Mouse (Mus musculus) hematopoietic stem cell, adult 5-6 weeks (primary cell): ENCODE measurements around the gene Mrps21. TPM values are rescaled to one million over a fixed set of nuclear protein-coding genes. Genes with fewer than 3 reads are reported as not detected.
A peak's percentile ranks its signal among the peaks of the same experiment; 100 is the strongest.
"Not testable (repeated sequence)": the region's sequence is repeated elsewhere in the genome, so short reads cannot be mapped to it uniquely, and the experiment has no call there.

ENCODE experiments used
- ATAC-seq, 2 experiments: fragments of 125-278 bp in 1 of 2; replicated peaks in 1 of 2; 2 replicates each; pipeline ENCODE4 v1.8.0; 2016 to 2017; ENCODE audit warnings: inconsistent platforms in 2 of 2, mild to moderate bottlenecking in 2 of 2, moderate number of reproducible peaks in 2 of 2, low read depth in 1 of 2, moderate TSS enrichment in 1 of 2; ENCODE audit not compliant: low FRiP score in 2 of 2, poor library complexity in 2 of 2, severe bottlenecking in 2 of 2, insufficient read depth in 1 of 2, low TSS enrichment in 1 of 2
- total RNA-seq: library from RNA; stranded (forward); fragments of 172-1452, 232-1000 nt; gene quantifications from 2 replicates; pipeline ENCODE4 v1.2.3, GENCODE M21; 2017

Gene Mrps21
- total RNA-seq, 1 experiment from 2014 or later, result 215 TPM

DNA sequence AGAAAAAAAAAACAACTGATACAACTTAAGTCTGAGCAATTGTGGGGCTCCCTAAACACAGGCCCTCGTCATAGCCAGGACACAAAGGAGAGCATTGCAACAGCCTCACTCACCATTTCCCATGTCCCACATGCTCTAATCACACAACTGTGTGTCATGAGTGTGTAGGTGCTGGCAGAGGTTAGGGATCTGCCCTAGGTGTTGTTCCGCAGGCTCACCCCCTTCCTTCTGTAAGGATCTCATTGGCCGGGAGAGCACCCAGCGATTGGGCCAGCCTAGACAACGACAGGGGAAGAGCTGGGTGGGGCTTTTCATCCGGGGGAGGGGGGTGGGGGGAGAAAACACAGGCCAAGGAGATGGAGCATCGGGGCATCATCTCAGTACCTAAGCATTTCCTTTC is 7.7 kb downstream of the Mrps21 start:
- no peak for ATAC-seq

- peak; percentile 88 to 92 for ATAC-seq
These were observed 9.5 kb downstream of the Mrps21 start for GRCm38 (mm10) chr3:95861796-95862195.

DNA sequence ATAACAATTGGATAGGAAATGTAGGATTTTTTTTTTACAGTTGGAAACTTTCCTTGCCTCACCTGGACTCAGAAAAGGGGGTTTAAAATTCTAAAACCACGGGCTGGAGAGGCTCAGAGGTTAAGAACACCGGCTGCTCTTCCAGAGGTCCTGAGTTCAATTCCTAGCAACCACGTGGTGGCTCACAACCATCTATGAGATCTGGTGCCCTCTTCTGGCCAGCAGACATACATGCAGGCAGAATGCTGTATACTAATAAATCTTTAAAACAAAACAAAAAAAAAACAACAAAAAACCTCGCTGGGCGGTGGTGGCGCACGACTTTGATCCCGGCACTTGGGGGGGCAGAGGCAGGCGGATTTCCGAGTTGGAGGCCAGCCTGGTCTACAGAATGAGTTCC is 10.1 kb downstream of the Mrps21 start:
- no peak for ATAC-seq

GRCm38 (mm10) chr3:95860323-95860722 is 11.0 kb downstream of the Mrps21 start:
- no peak for ATAC-seq

- not testable (repeated sequence) for ATAC-seq
These were observed 13.0 kb downstream of the Mrps21 start for GRCm38 (mm10) chr3:95858278-95858677.

GRCm38 (mm10) chr3:95857050-95857449 is 14.3 kb downstream of the Mrps21 start:
- not testable (repeated sequence) for ATAC-seq

GRCm38 (mm10) chr3:95856115-95856514 is 15.2 kb downstream of the Mrps21 start:
- ATAC-seq, result no peak

DNA sequence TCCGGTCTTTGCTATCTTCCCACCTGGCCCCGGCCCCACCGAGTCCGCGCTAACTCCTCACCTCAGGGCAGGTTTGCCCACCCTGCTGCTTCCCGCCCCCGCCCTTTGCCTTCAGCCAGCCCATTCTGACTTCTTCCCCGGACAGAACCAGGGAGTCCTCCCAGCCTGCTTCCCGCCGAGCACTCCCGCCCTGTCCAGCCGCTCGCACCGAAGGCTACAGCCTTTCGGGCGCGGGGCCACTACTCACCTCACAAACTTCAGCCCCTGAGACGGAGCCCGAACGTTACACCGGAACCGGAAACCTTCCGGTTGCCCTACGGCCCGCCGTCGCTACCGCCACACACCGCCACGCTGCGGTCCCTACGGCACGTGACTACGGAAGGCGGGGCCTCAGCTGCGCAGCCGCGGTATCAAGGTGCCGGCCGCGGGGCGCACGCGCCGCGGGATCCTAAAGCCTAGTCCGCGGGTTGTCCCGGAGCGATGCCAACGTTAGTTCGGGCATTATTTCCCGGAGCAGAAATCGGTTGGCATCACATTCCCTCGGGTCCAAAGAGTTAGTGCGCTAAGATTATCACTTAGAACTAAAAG is 15.7 kb downstream of the Mrps21 start, which contains the start of gene Prpf3:
Prpf3 (minus strand) TSS at position 384 of the 588 bp plus-strand sequence.
- ATAC-seq, result peak; percentile 92 to 98

DNA sequence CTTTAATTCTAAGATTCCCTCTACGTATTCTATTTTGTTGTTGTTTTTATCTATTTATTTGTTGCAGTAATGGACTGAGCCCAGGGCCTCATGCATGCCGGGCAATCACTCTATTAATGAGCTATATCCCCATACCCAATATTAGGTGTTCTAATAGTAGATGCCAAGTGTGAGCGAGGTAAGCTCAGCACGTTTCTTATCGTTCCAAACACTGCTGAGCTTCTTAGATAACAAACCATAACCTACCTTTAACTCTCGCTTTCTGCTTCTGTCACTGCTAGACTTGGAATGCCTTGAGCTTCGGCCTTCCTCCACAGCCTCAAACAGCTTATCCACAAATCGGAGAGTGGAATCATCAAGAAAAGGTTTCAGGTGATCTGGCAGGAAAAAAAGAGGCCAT is 20.0 kb downstream of the Mrps21 start:
- no peak for ATAC-seq

DNA sequence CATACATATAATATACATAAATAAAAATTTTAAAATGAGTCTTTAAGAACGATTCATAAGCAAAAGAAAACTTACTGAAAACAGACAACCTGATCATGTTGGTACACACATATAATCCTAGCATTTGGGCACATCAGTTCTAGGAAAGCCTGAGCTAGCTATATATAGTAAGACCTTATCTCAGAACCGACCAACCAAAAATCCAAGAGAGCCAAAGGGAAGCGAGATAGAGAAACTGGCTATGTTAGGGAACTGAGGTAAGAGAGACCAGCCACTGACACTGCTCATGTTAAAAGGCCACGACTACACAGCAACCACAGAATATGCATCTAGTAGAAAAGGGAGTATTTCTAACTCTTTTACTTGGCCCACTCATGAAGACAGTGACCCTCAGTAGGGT is 20.7 kb downstream of the Mrps21 start:
- no peak for ATAC-seq

- no peak for ATAC-seq
These were observed 28.7 kb downstream of the Mrps21 start for GRCm38 (mm10) chr3:95842503-95843214.

DNA sequence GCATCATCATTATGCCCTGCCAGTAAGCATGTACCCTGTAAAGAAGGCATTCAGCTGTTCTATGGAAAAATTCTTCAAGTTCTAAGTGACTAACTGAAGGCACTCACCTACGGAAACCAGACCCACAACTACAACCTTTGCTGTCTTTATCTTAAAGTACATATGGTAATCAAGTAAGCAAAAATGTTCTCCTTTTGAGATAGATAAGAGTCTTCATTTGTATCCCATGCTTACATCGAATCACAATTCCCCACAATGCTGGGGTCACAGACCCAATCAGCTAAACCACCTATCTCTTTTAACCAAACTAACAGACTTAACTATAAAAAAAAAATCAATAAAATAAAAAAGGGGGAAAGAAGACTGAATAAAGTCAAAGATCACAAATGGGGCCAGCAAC is 32.1 kb downstream of the Mrps21 start:
- no peak for ATAC-seq

DNA sequence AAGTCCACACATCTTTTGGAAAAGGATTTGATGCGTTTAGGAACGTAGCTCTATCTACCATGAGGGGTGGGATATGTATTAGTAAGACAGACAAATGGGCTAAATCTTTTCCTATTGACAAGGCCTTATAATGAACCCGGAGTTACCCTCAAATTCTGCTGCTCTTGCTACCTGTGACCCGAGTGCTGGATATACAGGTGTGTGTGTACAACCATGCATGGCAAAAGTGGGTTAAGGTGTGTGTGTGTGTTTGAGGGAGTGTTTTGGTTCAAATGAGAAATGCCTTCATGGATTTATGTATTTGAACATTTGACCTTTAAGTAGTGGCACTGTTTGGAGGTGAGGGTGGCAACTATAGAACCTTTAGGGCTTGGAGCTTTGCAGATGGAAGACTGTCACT is 42.3 kb downstream of the Mrps21 start:
- ATAC-seq, result no peak

DNA sequence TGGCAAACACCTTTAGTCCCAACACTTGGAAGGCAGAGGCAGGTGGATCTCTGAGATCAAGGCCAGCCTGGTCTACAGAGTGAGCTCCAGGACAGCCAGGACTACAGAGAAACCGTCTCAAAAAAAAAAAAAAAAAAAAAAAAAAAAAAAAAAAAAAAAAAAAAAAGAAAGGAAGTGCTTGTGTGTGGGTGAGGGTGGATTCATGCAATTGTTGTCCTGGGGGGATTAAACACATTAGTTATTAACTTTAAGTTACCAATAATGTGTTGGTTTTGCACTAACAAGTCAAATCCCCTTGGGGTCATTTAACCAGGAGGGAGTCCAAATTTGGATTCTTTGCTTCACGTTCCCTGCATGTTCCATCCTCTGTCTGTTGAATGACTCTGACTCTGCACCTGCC is 45.0 kb downstream of the Mrps21 start:
- no peak for ATAC-seq

DNA sequence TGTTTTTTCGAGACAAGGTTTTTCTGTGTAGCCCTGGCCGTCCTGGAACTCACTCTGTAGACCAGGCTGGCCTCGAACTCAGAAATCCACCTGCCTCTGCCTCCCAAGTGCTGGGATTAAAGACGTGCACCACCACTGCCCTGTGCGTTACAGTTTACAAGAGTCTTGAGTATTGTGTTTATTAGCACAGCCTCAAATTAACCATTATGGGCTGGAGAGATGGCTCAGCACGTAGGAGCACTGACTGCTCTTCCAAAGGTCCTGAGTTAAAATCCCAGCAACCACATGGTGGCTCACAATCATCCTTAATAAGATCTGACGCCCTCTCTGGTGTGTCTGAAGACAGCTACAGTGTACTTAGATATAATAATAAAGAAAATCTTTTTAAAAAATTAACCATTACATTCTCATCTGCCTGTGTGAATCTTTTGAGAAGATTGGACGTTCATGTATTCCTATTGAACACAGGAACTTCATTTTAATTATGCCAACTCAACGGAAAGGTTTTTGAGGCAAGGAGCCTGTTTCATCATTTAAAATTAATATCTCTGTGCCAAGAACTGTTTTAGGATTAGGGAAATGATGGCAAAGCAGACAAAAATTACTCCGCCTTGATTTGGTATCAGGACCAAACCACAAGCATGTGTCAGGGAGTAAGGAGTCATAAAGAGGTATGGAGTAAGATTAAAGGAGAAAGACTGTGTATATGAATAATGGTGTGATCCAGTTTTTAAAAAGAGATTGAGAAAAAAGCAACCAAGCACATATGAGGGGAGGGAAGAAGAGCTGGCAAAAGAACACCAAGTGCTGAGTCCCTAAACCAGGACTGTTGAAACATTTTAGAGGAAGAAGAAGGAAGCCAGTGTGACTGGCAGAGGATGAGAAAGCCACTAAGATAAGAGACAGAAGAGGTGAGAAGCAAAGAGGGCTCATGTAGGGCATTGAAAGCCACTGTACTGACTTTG is 51.0 kb downstream of the Mrps21 start:
- ATAC-seq, result no peak

DNA sequence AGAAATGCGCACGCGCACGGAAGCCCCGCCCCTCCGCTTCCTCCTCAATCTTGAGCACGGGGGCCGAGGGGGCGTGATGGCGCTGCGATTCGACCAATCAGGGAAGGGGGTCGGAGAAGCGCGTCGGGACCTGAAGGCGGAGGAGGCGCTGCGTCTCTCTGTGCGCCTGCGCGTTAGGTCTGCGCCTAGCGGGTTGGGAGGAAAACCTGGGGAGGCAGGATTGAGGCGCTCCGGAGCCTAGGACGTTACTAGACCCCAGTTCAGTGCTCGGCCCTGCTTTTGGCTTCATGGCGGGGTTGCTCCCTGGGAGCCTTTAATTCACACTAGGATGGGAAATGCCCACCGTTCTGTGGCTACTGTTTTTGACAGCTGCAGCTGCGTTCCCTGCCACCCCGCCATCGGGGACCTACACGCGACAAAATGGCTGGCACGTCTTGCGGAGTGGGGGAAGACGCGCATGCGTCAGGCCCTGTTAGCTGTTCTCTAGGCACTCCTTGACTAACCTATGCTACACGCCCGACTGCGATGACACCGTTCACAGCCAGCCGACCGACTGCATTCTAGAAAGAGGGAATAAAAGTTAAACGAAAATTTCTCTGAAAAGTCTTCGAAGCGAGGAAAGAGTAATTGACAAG is 51.9 kb downstream of the Mrps21 start:
- peak; percentile 92 to 95 for ATAC-seq

DNA sequence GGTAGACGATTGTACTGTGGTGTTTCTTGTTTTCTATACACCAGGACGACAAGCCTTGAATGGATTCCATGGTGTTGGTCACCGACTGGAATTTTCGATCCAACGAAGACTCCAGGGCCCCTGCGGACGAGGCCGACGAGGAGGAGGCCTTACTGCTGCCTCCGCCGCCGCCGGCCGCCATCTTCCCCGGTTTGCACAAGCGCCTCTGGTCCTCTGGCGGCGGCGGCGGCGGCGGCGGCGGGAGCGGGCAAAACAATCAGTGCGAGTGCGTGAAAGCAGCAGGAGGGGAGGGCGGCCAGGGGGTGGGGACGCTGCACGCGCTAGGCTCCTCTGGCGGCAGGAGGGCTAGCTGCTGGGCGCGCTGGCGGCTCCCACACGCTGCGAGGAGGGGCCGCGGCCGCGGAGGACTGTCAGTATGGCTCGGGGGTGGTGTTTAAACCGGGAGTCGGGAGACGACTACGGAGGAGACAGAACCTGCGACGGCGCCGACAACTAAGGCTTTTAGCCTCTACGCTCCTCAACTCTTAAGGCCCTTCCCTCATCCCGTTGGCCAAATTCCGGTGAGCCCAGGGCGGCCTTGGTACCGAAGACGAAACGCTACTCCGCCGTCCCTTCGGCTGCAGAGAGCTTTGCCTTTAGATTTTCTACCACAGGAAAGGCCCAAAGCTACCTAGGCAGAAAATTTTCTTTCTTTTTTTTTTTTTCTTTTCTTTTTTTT is 52.6 kb downstream of the Mrps21 start, which contains the start of gene Rprd2:
Rprd2 (minus strand) TSS at position 293 of the 718 bp plus-strand sequence.
- ATAC-seq, result peak in 1 of 2 experiments; percentile 34; a peak in 1 of 4 replicates
